Mouse (Mus musculus) testis, adult 2 months (tissue): ENCODE measurements at regions not wholly inside any gene's neighbourhood (a gene's known extent, or its start where the extent isn't known, plus 50 kb on each side); places are given as distances from the start of the nearest gene placed in this dataset.

Source experiments
- CTCF ChIP-seq: fragments of 200-500 bp; IDR thresholded peaks from 2 replicates; pipeline ENCODE4 v1.5.1; 2012; ENCODE audit warnings: low read depth, mild to moderate bottlenecking, inconsistent platforms, low read length, moderate library complexity; ENCODE audit not compliant: control insufficient read depth, insufficient read depth, insufficient replicate concordance
- POLR2A ChIP-seq: fragments of 200-500 bp; IDR thresholded peaks from 2 replicates; pipeline ENCODE4 v1.6.1; 2012; ENCODE audit warnings: low read depth, mild to moderate bottlenecking, inconsistent platforms, low read length, moderate library complexity; ENCODE audit not compliant: control insufficient read depth

- TF ChIP-seq CTCF (no peak), POLR2A (no peak)
These were observed 69.9 kb upstream of the Tet2 start for GRCm38 (mm10) chr3:133614712-133615426.
